Mouse (Mus musculus) CD4-positive helper T cell, adult 2 months (primary cell): ENCODE data around the gene Afg1l.
A peak's percentile ranks its signal among the peaks of the same experiment; 100 is the strongest.

ENCODE experiments used
- DNase-seq: peaks from one replicate; pipeline ENCODE4 v3.0.0-alpha.2; 2012; ENCODE audit warnings: low read depth, missing footprints, low spot score

Afg1l gene

DNA sequence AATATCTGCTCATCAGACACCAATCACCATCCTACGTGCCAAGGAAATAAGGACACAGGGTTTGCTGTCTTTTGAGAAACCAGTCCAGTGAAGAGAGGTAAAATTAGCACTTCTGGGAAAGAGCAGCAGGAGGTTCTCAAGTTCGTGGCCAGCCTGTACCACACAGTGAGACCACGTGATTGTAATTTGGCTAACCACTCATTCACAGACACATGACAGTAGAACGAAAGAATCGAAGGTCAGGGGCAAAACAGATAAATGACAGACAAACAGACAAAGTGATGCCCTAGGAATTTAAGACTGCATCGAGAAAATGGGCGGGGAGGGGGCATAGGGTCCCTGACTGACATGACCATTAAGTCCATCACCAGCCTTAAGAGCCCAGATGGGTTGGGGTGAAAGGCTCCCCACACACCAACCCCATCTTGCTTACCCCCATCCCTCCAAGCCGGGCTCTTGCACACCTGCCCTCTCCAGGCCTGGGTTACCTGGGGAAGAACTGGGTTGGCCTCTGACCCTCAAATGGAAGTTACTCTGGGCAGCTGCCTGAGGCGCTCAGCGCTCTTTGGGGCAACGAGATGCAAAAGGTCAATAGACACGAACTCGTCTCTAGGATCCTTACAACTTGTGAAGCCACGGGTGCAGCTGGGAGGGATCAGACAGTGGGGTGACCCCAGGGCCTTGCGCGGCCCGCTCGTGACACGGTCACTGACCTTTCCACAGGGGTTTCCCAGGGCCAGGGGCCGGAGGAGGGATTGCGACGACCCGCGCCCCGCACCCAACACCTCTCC lies 620 bp downstream of the Afg1l start:
- no peak for DNase-seq

GRCm38 (mm10) chr10:42476774-42477475 lies 1.4 kb downstream of the Afg1l start:
- DNase-seq = peak; percentile 25

- DNase-seq = no peak
Measured at GRCm38 (mm10) chr10:42474946-42475514, 3.3 kb downstream of the Afg1l start.

GRCm38 (mm10) chr10:42464805-42465204 lies 13.6 kb downstream of the Afg1l start:
- no peak for DNase-seq

- DNase-seq = no peak
Measured at GRCm38 (mm10) chr10:42464224-42464623, 14.1 kb downstream of the Afg1l start.

DNA sequence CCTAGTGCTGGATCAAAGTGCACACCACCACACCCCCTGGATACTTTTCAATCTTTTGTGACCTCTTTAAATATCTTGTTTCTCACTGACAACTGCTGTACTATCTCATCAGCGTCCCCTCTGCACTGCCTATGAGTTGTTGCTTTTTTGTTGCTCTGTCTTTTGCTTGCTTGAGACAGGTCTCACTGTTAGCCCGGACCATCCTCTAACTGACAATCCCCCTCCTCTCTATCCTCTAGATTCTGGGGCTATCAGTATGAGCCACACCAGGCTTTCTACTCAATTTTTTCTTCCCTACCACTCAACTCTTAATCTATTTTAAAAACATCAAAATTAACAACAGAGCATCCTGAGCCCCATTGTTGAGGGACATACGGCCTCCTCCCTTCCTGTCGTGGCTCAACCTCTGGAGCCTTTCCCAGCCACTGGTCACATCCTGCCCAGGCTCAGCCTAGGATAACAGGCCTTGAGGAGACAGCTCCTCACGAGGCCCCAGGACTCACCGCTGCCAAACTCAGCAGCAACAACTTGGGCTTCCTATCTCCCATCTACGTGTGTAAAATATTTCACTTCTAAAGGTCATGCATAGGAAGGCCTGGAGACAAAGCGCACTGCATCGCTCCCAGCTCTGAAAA lies 20.7 kb downstream of the Afg1l start:
- DNase-seq = no peak

GRCm38 (mm10) chr10:42455981-42456380 lies 22.4 kb downstream of the Afg1l start:
- DNase-seq = no peak

DNA sequence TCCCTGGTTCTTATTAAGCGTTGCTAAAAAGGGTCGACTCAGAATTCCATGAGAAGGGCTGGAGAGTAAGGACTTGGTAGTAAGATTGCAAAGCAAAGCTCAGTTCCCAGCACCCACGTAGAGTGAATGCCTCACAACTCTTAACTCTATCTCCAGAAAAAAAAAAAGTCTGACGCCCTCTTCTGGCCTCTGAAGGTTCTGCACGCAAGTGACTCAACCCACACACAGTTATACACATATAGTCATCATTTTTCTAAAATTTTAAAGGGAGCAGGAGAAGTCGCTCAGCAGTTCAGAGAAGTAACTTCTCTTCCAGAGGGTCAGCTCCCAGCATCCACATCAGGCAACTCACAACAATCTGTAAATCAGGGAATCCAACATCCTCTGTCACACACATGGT lies 23.7 kb downstream of the Afg1l start:
- DNase-seq = no peak

- no peak for DNase-seq
Measured at GRCm38 (mm10) chr10:42454266-42454665, 24.1 kb downstream of the Afg1l start.

- no peak for DNase-seq
Measured at GRCm38 (mm10) chr10:42449672-42450071, 28.7 kb downstream of the Afg1l start.

GRCm38 (mm10) chr10:42448371-42448770 lies 30.0 kb downstream of the Afg1l start:
- no peak for DNase-seq

DNA sequence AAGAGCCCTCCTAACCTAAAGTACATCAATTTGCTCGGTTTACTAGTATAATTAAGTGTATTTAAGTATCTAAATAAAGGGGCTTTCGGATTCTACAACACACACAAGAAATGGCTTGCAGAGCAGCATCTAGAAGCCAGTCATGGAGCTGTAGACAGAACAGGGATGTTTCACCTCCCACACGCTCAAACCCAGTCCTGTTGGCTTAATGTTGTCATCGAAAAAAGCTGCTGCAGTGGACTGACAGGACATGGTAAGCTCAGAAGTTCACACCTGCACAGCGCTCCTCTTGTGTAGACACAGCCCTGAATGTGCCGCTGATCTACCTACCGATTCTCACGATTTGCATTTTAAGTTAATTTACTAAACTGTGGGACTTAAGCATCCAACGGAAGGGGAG lies 32.2 kb downstream of the Afg1l start:
- DNase-seq = no peak

GRCm38 (mm10) chr10:42436842-42437805 lies 41.2 kb downstream of the Afg1l start:
- DNase-seq = no peak

GRCm38 (mm10) chr10:42417530-42418174 lies 60.7 kb downstream of the Afg1l start:
- no peak for DNase-seq

DNA sequence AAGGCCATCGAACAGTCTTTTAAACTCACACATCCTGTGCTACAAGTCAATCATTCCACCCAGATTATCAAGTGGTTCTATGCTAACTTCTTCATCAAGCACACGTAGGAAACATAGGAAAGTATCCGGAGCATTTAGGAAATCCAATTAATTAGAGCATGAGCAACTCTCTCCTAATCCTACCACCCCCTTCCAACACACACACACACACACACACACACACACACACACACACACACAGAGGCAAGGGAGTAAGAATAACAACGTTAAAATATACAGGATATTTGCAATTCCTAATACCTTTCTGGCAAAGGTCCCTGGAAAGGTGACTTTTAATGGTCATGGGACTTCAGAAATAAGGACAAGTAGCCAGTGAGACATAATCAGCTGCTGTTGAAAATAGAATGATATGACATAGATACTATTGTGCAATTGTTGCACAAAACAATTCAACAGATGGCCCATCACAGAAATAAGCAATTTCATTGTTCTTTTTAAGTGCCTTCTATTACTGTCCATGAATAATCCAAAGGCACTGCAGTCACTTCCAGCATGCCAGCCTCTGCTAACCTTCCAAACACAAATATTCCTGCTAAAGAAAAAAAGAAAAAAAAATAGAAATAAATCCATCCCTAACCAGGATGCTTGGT lies 62.4 kb downstream of the Afg1l start:
- no peak for DNase-seq

GRCm38 (mm10) chr10:42410748-42411537 lies 67.4 kb downstream of the Afg1l start:
- no peak for DNase-seq

- DNase-seq = no peak
Measured at GRCm38 (mm10) chr10:42390436-42390835, 87.9 kb downstream of the Afg1l start.

DNA sequence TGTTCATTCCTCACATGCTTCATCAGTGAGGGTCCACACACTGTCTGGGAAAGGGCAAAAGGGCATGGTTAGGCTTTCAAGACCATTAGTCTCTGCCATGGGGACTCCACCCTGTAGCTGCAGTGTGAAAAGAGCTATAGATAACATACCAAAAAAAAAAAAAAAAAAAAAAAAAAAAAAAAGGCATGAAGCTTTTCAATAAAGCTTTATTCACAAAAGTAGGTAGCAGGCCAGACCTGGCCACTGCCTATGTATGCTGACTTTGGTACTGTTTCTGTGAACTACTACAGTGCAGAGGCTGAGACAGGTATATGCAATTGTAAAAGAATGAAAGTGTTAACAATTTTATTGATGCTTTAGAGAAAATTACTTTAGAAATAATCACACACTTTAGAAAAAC lies 90.2 kb downstream of the Afg1l start:
- DNase-seq = no peak

DNA sequence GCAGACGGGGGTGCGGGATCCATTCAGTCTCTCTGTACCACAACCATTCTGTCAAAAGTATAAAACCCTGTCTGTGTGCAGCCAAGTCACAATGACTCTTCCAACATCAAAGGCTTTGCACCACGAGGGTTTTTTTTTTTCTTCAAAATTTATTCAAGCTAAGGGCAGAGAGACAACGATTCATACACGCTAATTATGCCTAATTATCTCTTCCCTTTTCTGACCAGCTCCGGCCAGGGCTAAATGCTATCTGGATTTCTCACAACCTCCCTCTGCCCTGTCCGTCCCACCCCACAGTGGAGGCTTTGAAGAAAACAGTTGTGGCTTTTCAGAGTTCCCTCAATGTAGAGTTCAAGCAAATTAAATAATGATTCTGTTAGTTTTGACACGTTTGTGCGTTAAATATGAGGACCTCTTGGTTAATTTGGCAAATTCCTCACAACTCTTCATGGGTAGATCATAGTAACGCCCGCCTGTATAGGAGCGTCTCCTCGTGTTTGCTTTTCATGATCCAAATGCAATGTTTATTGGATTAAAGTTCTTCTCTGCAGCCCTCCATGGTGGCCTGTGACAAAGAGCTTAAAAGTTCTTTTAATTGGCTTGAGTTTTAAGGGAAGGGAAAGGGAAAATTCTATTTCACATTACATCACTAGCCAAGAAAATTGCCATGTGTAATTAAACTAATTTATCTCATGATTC lies 93.3 kb downstream of the Afg1l start:
- DNase-seq = no peak
